Mouse (Mus musculus) lung, adult 2 months (tissue): ENCODE results near the gene Hadhb.

Source experiments
- CTCF ChIP-seq: fragments of 200-500 bp; IDR thresholded peaks from 2 replicates; pipeline ENCODE4 v1.5.1; 2011; ENCODE audit warnings: mild to moderate bottlenecking, low read length, control low read depth; ENCODE audit not compliant: insufficient read depth
- POLR2A ChIP-seq: fragments of 200-500 bp; IDR thresholded peaks from 2 replicates; pipeline ENCODE4 v1.6.1; 2011; ENCODE audit warnings: low read depth, mild to moderate bottlenecking, control low read depth, low read length, borderline replicate concordance; ENCODE audit errors: extremely low read depth

GRCm38 (mm10) chr5:30131246-30131645, 23.8 kb upstream of the Hadhb start:
- TF ChIP-seq CTCF (no peak), POLR2A (no peak)
